Mouse (Mus musculus) ES-Bruce4 (cell line): ENCODE measurements around the gene Gsdmc3. TPM values are rescaled to one million over a fixed set of nuclear protein-coding genes. Genes with fewer than 3 reads are reported as not detected.
"Not testable (repeated sequence)": the region's sequence is repeated elsewhere in the genome, so short reads cannot be mapped to it uniquely, and the experiment has no call there.

Experiments
- H3K27ac ChIP-seq: 2 replicates; pipeline ENCODE4 v1.5.1; 2012; ENCODE audit warnings: low read length, inconsistent platforms; ENCODE audit not compliant: insufficient read depth
- H3K27me3 ChIP-seq: 2 replicates; pipeline ENCODE4 v1.6.1; 2012; ENCODE audit warnings: mild to moderate bottlenecking, low read length, inconsistent platforms; ENCODE audit not compliant: control insufficient read depth, poor library complexity, insufficient read depth, severe bottlenecking
- H3K36me3 ChIP-seq: 2 replicates; pipeline ENCODE4 v1.6.1; 2012; ENCODE audit warnings: inconsistent platforms, mild to moderate bottlenecking, low read length, moderate library complexity; ENCODE audit not compliant: control insufficient read depth, poor library complexity, insufficient read depth, severe bottlenecking
- H3K4me1 ChIP-seq: one replicate; pipeline ENCODE4 v1.8.1; 2011; ENCODE audit warnings: low read length; ENCODE audit not compliant: control insufficient read depth, insufficient read depth
- H3K4me3 ChIP-seq: 2 replicates; pipeline ENCODE4 v1.5.1; 2011; ENCODE audit warnings: low read depth, mild to moderate bottlenecking, low read length
- H3K9ac ChIP-seq: 2 replicates; pipeline ENCODE4 v1.6.1; 2012; ENCODE audit warnings: low read depth, mild to moderate bottlenecking, inconsistent platforms; ENCODE audit not compliant: poor library complexity, severe bottlenecking
- H3K9me3 ChIP-seq: replicated peaks from 2 replicates; pipeline ENCODE4 v1.6.1; 2012; ENCODE audit warnings: mild to moderate bottlenecking, low read length, inconsistent platforms; ENCODE audit not compliant: control insufficient read depth, poor library complexity, insufficient read depth, severe bottlenecking
- CTCF ChIP-seq: IDR thresholded peaks from one replicate; pipeline ENCODE4 v1.8.1; 2011; ENCODE audit warnings: low read depth, low read length
- polyA plus RNA-seq: library from polyadenylated mRNA; stranded (reverse); fragments of >200 nt; gene quantifications from 2 replicates; pipeline ENCODE4 v1.2.4, GENCODE M21; 2011; ENCODE audit warnings: low read depth; ENCODE audit not compliant: missing spikeins, insufficient read depth, insufficient read length

Gene Gsdmc3
- polyA plus RNA-seq, 1 experiment: not detected

- not testable (repeated sequence) for H3K4me1 ChIP-seq, H3K9ac ChIP-seq, H3K9me3 ChIP-seq, H3K4me3 ChIP-seq, H3K36me3 ChIP-seq, H3K27me3 ChIP-seq, H3K27ac ChIP-seq
- TF ChIP-seq CTCF: peak; percentile 68
Measured at GRCm38 (mm10) chr15:63895560-63896353, 17.4 kb upstream of the Gsdmc3 start.

GRCm38 (mm10) chr15:63888440-63888839 is 10.1 kb upstream of the Gsdmc3 start:
- H3K9me3 ChIP-seq, H3K4me1 ChIP-seq, H3K4me3 ChIP-seq, H3K9ac ChIP-seq, H3K27ac ChIP-seq, H3K36me3 ChIP-seq, H3K27me3 ChIP-seq: not testable (repeated sequence)

GRCm38 (mm10) chr15:63887949-63888348 is 9.6 kb upstream of the Gsdmc3 start:
- H3K4me1 ChIP-seq, H3K9ac ChIP-seq, H3K36me3 ChIP-seq, H3K9me3 ChIP-seq, H3K4me3 ChIP-seq, H3K27me3 ChIP-seq, H3K27ac ChIP-seq: not testable (repeated sequence)

- H3K27me3 ChIP-seq, H3K9me3 ChIP-seq, H3K27ac ChIP-seq, H3K4me1 ChIP-seq, H3K9ac ChIP-seq, H3K36me3 ChIP-seq, H3K4me3 ChIP-seq: not testable (repeated sequence)
Measured at GRCm38 (mm10) chr15:63876160-63876559, 2.2 kb downstream of the Gsdmc3 start.

- H3K27me3 ChIP-seq, H3K9ac ChIP-seq, H3K4me3 ChIP-seq, H3K27ac ChIP-seq, H3K9me3 ChIP-seq, H3K4me1 ChIP-seq, H3K36me3 ChIP-seq: not testable (repeated sequence)
- TF ChIP-seq CTCF: peak; percentile 26
Measured at GRCm38 (mm10) chr15:63861965-63862364, 16.4 kb downstream of the Gsdmc3 start.

Other genes starting within 250 kb of the Gsdmc3 start
- not detected in 2 replicates for gene Gsdmc2, start 33.4 kb downstream of the Gsdmc3 start, polyA plus RNA-seq
- not detected in 2 replicates for gene Gsdmc4, start 33.7 kb upstream of the Gsdmc3 start, polyA plus RNA-seq
- 138 and 142 TPM in 2 replicates for gene Fam49b, start 181.9 kb upstream of the Gsdmc3 start, polyA plus RNA-seq